Mouse (Mus musculus) myocyte (in vitro differentiated cells): ENCODE data around the gene Slc12a8. TPM values are rescaled to one million over a fixed set of nuclear protein-coding genes. Genes with fewer than 3 reads are reported as not detected.

Source experiments
- H3K27me3 ChIP-seq: one replicate; pipeline ENCODE4 v1.6.1; 2011; ENCODE audit not compliant: control insufficient read depth, insufficient read depth, insufficient read length
- H3K36me3 ChIP-seq: one replicate; pipeline ENCODE4 v1.6.1; 2011; ENCODE audit not compliant: control insufficient read depth, insufficient read depth
- H3K4me2 ChIP-seq: one replicate; pipeline ENCODE4 v1.6.1; 2011; ENCODE audit warnings: low read depth, control low read depth
- H3K4me3 ChIP-seq: one replicate; pipeline ENCODE4 v1.5.1; 2011; ENCODE audit warnings: mild to moderate bottlenecking, control low read depth, moderate library complexity
- H3K79me2 ChIP-seq: one replicate; pipeline ENCODE4 v1.6.1; 2011; ENCODE audit not compliant: control insufficient read depth, insufficient read depth
- H3ac ChIP-seq: one replicate; pipeline ENCODE4 v1.6.1; 2011; ENCODE audit not compliant: control insufficient read depth, insufficient read length
- CEBPB ChIP-seq: IDR thresholded peaks from 2 replicates; pipeline ENCODE4 v1.6.1; 2011; ENCODE audit warnings: mild to moderate bottlenecking, moderate library complexity; ENCODE audit not compliant: poor library complexity, insufficient read depth, severe bottlenecking
- E2F4 ChIP-seq: IDR thresholded peaks from one replicate; pipeline ENCODE4 v1.6.1; 2011; ENCODE audit warnings: mild to moderate bottlenecking, control low read depth, moderate library complexity; ENCODE audit not compliant: insufficient read depth
- MAX ChIP-seq: IDR thresholded peaks from one replicate; pipeline ENCODE4 v1.6.1; 2011; ENCODE audit warnings: low read depth, mild to moderate bottlenecking, control low read depth
- MYOD1 ChIP-seq, 3 experiments: IDR thresholded peaks; one replicate each; pipeline ENCODE4 v1.6.1; 2011; ENCODE audit warnings: control low read depth in 2 of 3, low read depth in 2 of 3, mild to moderate bottlenecking in 2 of 3, moderate library complexity in 1 of 3; ENCODE audit not compliant: insufficient read length in 2 of 3, control insufficient read depth in 1 of 3
- MYOG ChIP-seq, 3 experiments: IDR thresholded peaks; one replicate each; pipeline ENCODE4 v1.6.1; 2011; ENCODE audit warnings: control low read depth in 2 of 3, low read depth in 2 of 3, mild to moderate bottlenecking in 2 of 3; ENCODE audit not compliant: insufficient read length in 2 of 3, control insufficient read depth in 1 of 3, insufficient read depth in 1 of 3
- POLR2A ChIP-seq: IDR thresholded peaks from one replicate; pipeline ENCODE4 v1.6.1; 2011; ENCODE audit warnings: low read depth, mild to moderate bottlenecking, control low read depth, moderate library complexity; ENCODE audit not compliant: insufficient read length
- POLR2AphosphoS2 ChIP-seq: IDR thresholded peaks from one replicate; pipeline ENCODE4 v1.6.1; 2011; ENCODE audit warnings: low read depth, control low read depth; ENCODE audit not compliant: insufficient read length
- REST ChIP-seq: IDR thresholded peaks from one replicate; pipeline ENCODE4 v1.6.1; 2011; ENCODE audit warnings: mild to moderate bottlenecking, control low read depth, moderate library complexity; ENCODE audit not compliant: insufficient read depth, insufficient read length
- SRF ChIP-seq: IDR thresholded peaks from one replicate; pipeline ENCODE4 v1.6.1; 2011; ENCODE audit warnings: low read depth; ENCODE audit not compliant: control insufficient read depth, insufficient read length
- TCF12 ChIP-seq: IDR thresholded peaks from one replicate; pipeline ENCODE4 v1.6.1; 2011; ENCODE audit warnings: mild to moderate bottlenecking, control low read depth; ENCODE audit not compliant: poor library complexity, insufficient read depth, severe bottlenecking
- TCF3 ChIP-seq: IDR thresholded peaks from one replicate; pipeline ENCODE4 v1.6.1; 2011; ENCODE audit warnings: low read depth, control low read depth; ENCODE audit not compliant: insufficient read length
- USF1 ChIP-seq: IDR thresholded peaks from one replicate; pipeline ENCODE4 v1.6.1; 2011; ENCODE audit warnings: low read depth, mild to moderate bottlenecking, control low read depth, moderate library complexity
- polyA plus RNA-seq: library from polyadenylated mRNA; unstranded; fragments of >200 nt; fragmentation: generic; extraction: Trizol; gene quantifications from one replicate; pipeline ENCODE4 v1.2.1, GENCODE M21; 2012; ENCODE audit warnings: missing spikeins

The Slc12a8 gene
- polyA plus RNA-seq, 1 experiment: 0.42 TPM

DNA sequence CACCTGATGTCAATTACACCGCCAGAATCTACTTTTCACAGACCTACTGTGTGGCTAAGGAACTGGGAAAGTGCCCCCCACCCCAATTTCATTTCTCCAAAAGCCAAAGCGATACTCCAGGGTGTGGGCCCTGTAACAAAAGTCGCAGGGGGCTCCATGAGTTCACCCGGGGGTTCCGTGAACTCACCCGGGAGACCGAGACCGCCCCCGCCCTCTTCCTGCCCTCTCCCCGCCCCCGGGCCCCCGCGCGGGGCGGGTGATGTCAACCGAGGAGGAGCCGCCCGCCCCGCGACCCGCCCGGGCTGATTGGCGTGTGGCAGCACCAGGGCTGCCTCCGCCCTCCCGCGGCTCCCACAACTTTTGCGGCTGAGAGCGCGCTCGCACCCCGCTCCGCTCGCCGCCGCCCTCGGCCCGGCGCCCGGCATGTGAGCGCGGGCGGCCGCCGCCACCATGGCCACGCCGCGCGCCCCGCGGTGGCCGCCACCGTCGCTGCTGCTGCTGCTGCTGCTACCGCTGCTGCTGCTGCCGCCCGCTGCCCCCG is 167.1 kb downstream of the Slc12a8 start, which contains the start of gene Heg1:
Heg1 (plus strand) TSS at position 209 of the 541 bp plus-strand sequence.
- no peaks in the 10 kb centered on the region for H3K27me3 ChIP-seq
- H3K4me2 ChIP-seq: peak within 1 kb of the TSS; percentile 98
- peaks cover 42% of the 10 kb centered on the region for H3K79me2 ChIP-seq
- peak within 1 kb of the TSS; percentile 95 for H3ac ChIP-seq
- TF ChIP-seq MYOG (IDR thresholded peaks at IDR 0.05; ENCODE audit: control insufficient read depth in 1 of 3, insufficient read depth in 1 of 3, insufficient read length in 2 of 3, low read depth in 2 of 3): peak in 1 of 3 experiments; percentile 21
- peak in 1 of 3 experiments; percentile 43 for TF ChIP-seq MYOD1 (IDR thresholded peaks at IDR 0.05; ENCODE audit: control insufficient read depth in 1 of 3, insufficient read length in 2 of 3, low read depth in 2 of 3)
- TF ChIP-seq USF1: no peak
- no peak for TF ChIP-seq E2F4
- peak; percentile 83 for TF ChIP-seq POLR2A
- TF ChIP-seq TCF12: no peak
- no peak for TF ChIP-seq REST
- TF ChIP-seq TCF3: peak; percentile 8
- peak; percentile 80 for TF ChIP-seq POLR2AphosphoS2
- TF ChIP-seq SRF: no peak
- no peak for TF ChIP-seq CEBPB
- TF ChIP-seq MAX: no peak
- no peaks in the 10 kb centered on the region for H3K36me3 ChIP-seq
- H3K4me3 ChIP-seq: peak within 1 kb of the TSS; percentile 52

DNA sequence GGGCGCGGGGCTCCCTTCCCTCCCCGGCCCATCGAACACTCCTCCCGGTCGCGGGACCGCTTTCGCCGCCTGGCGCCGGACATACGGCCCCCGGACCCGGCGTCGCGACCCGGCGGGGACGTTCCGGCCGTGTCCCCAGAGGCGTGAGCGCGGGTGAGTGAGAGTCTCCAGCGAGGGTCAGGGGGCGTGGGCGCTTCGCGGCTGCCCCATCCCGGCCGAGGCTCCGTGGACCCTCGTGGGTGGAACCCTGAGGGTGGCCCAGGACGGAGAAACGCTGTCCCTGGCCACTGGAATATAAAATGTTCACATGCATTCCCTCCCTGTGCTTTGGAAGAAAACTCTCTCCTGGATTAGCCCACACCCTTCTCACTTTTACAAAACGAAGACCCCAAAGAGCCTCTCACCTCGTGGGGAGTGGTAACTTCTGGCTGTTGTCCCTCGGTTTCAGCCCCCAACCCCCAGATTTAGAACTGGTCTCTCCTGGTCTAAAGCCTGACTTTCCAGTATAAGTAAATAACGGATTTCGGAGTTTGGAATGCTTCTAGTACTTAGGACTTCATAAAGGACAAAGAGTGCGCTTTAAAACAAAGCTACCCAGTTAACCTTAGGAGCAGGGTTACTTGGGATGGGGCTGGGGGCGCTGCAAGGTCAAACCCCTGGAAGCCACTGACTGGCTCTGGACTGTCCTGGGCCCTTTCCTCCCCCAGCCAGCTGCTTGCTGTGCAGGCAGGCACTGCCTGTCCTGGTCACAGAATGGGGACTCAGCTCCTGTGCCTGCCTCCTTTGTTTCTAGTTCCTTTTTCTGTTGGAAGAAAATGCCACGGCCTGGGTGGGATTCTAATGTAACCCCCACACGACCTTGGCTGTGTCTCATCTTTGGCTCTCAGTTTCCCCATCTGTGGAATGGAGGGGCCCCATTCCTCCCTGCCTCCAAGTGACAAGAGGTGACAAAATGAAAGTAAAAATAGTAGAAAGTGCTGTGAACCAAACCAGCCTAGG is 167.9 kb downstream of the Slc12a8 start:
- Histone ChIP-seq H3K4me3 (peak overlapping the region; percentile 52), H3ac (peak overlapping the region; percentile 95), H3K36me3 (no peaks in the 10 kb centered on the region), H3K4me2 (peak overlapping the region; percentile 98), H3K27me3 (no peaks in the 10 kb centered on the region), H3K79me2 (peaks cover 49% of the 10 kb centered on the region)
- TF ChIP-seq MYOD1 (IDR thresholded peaks at IDR 0.05; ENCODE audit: control insufficient read depth in 1 of 3, insufficient read length in 2 of 3, low read depth in 2 of 3): peak in 1 of 3 experiments; percentile 34
- TF ChIP-seq MYOG (IDR thresholded peaks at IDR 0.05; ENCODE audit: control insufficient read depth in 1 of 3, insufficient read depth in 1 of 3, insufficient read length in 2 of 3, low read depth in 2 of 3): peak in 1 of 3 experiments; percentile 55
- TF ChIP-seq USF1: no peak
- peak; percentile 28 for TF ChIP-seq POLR2A

DNA sequence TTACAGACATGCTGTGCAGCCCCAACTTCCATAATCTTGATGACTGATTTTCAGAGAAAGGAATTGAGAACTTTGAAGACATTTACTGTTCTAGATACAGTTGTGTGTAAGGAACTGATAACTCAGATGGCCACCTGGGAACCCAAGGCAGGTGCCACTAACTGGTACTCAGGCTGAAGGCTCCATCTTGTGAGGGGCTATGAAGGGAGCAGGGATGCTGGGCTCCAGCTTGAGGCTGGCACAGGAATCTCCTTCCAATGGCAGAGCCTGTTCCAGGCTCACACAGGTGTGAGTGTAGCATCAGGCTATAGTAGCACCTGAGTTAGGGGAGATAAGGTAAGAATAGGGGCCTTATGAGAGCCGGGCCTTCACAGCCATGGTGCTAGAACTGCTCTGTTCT is 168.9 kb downstream of the Slc12a8 start:
- Histone ChIP-seq H3K79me2 (peaks cover 60% of the 10 kb centered on the region), H3K4me2 (peak overlapping the region; percentile 98), H3K36me3 (no peaks in the 10 kb centered on the region), H3ac (no peak overlapping the region), H3K4me3 (peak overlapping the region; percentile 52), H3K27me3 (no peaks in the 10 kb centered on the region)
- TF ChIP-seq USF1: no peak
- no peak for TF ChIP-seq SRF
- no peak for TF ChIP-seq MYOD1 (IDR thresholded peaks at IDR 0.05; ENCODE audit: control insufficient read depth in 1 of 3, insufficient read length in 2 of 3, low read depth in 2 of 3)
- no peak for TF ChIP-seq CEBPB
- no peak for TF ChIP-seq TCF3
- no peak for TF ChIP-seq POLR2AphosphoS2

DNA sequence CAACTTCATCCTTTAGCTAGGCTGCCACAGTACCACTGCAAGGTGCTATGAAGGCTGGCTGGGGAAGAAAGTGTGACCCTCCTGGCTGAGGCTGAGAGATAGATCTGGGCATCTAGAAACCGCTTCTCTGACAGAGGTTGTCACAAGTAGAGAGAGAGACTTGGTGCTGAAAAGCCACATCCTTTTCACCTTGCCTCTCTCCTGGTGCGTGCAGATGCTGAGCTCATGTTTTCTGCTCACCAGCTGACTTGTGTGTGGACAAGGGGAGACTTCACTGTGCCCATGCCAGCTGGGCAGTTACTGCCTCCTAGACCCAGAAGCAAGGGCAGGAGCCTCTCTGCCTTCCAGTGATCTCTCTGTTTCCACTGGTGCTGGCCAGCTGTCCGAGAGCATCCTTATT is 170.6 kb downstream of the Slc12a8 start:
- Histone ChIP-seq H3K4me2 (peak overlapping the region; percentile 98), H3K27me3 (no peaks in the 10 kb centered on the region)

DNA sequence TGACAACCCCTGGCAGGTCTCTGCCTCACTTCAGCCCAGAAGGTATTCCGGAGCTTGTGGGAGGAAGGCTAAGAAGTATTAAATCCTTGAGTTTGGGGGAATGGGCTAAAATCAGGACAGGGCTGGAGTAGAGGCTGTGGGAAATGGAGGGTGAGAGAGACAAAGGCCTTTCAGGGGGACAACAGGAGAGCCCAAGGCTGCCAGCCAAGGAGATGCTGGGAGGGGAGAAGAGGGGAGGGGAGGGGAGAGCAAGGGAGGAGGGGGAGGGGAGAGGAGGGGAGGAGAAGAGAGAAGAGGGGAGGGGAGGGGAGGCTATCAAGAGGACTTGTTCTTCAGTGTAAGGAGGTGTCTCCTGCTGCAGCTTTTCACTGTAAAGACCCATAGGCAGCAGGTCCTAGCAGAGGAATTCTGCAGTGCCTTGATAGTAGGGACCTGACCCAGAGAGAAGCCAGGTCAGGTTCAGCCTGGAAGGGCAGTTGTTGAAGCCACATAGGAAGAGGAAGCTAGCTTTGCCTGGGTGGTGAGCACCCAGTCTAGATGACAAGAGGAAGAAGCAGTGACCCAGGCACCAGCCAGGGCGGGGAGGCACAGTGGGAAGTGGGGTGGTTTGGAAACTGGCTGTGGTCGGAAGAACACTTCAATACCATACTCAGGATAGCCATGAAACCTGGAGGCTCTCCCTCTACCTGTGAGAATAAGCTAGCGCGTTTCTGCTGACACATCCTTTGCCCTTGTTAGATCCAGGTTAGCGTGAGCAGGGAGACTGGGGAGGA is 174.0 kb downstream of the Slc12a8 start:
- TF ChIP-seq MYOD1 (IDR thresholded peaks at IDR 0.05; ENCODE audit: control insufficient read depth in 1 of 3, insufficient read length in 2 of 3, low read depth in 2 of 3) (no peak), TCF12 (no peak), POLR2AphosphoS2 (no peak), MYOG (IDR thresholded peaks at IDR 0.05; ENCODE audit: control insufficient read depth in 1 of 3, insufficient read depth in 1 of 3, insufficient read length in 2 of 3, low read depth in 2 of 3) (no peak), TCF3 (no peak), SRF (no peak), USF1 (no peak), POLR2A (no peak), REST (no peak), E2F4 (no peak), MAX (no peak), CEBPB (no peak)
- peak overlapping the region; percentile 18 for H3K4me2 ChIP-seq

More for the DNA sequence above, 170.6 kb downstream of the Slc12a8 start:
- no peak overlapping the region for H3ac ChIP-seq
- TF ChIP-seq MYOG (IDR thresholded peaks at IDR 0.05; ENCODE audit: control insufficient read depth in 1 of 3, insufficient read depth in 1 of 3, insufficient read length in 2 of 3, low read depth in 2 of 3) (peak in 1 of 3 experiments; percentile 33), POLR2A (no peak)
- no peaks in the 10 kb centered on the region for H3K36me3 ChIP-seq
- peak overlapping the region; percentile 52 for H3K4me3 ChIP-seq
- H3K79me2 ChIP-seq: peaks cover 74% of the 10 kb centered on the region

More for the DNA sequence above, 174.0 kb downstream of the Slc12a8 start:
- Histone ChIP-seq H3ac (no peak overlapping the region), H3K36me3 (peaks cover 4% of the 10 kb centered on the region), H3K4me3 (no peak overlapping the region), H3K27me3 (no peaks in the 10 kb centered on the region), H3K79me2 (peaks cover 76% of the 10 kb centered on the region)
